Mouse (Mus musculus): ENCODE measurements around the gene Tef. TPM values are rescaled to one million over a fixed set of nuclear protein-coding genes. Genes with fewer than 3 reads are reported as not detected.

Gene Tef
- 22.9 TPM for polyA plus RNA-seq (2014; fragmentation: Illumina TruSeq; extraction: RNeasy Lipid Tissue Mini Kit (QIAGEN cat#74804); ENCODE audit: low read depth, low replicate concordance)

GRCm38 (mm10) chr15:81802001-81802890, at the start of gene Tef:
Gene Tef (plus strand): TSS chr15:81802421.

GRCm38 (mm10) chr15:81858517-81859329, 56.5 kb downstream of the Tef start, which contains the start of gene Tob2:
Gene Tob2 (minus strand): TSS chr15:81858796.

GRCm38 (mm10) chr15:81871604-81872261, 69.5 kb downstream of the Tef start, which contains the start of gene Phf5a:
Gene Phf5a (minus strand): TSS chr15:81871911.

GRCm38 (mm10) chr15:81872262-81873136, 70.3 kb downstream of the Tef start, which contains the start of gene Aco2:
Gene Aco2 (plus strand): TSS chr15:81872309.

Other genes starting within 250 kb of the Tef start
- gene Ep300, start 217.1 kb upstream of the Tef start, polyA plus RNA-seq (2014; fragmentation: Illumina TruSeq; extraction: RNeasy Lipid Tissue Mini Kit (QIAGEN cat#74804); ENCODE audit: low read depth, low replicate concordance), result 16.8 TPM
- gene L3mbtl2, start 138.5 kb upstream of the Tef start, polyA plus RNA-seq (2014; fragmentation: Illumina TruSeq; extraction: RNeasy Lipid Tissue Mini Kit (QIAGEN cat#74804); ENCODE audit: low read depth, low replicate concordance), result 1.6 TPM
- not detected for gene Chadl, start 105.1 kb upstream of the Tef start, polyA plus RNA-seq (2014; fragmentation: Illumina TruSeq; extraction: RNeasy Lipid Tissue Mini Kit (QIAGEN cat#74804); ENCODE audit: low read depth, low replicate concordance)
- gene Zc3h7b, start 57.4 kb upstream of the Tef start, polyA plus RNA-seq (2014; fragmentation: Illumina TruSeq; extraction: RNeasy Lipid Tissue Mini Kit (QIAGEN cat#74804); ENCODE audit: low read depth, low replicate concordance), result 5.0 TPM
- 5.5 TPM for gene Rangap1, start 56.9 kb upstream of the Tef start, polyA plus RNA-seq (2014; fragmentation: Illumina TruSeq; extraction: RNeasy Lipid Tissue Mini Kit (QIAGEN cat#74804); ENCODE audit: low read depth, low replicate concordance)
- gene Tob2, start 56.4 kb downstream of the Tef start, polyA plus RNA-seq (2014; fragmentation: Illumina TruSeq; extraction: RNeasy Lipid Tissue Mini Kit (QIAGEN cat#74804); ENCODE audit: low read depth, low replicate concordance), result 7.5 TPM
- gene Phf5a, start 69.5 kb downstream of the Tef start, polyA plus RNA-seq (2014; fragmentation: Illumina TruSeq; extraction: RNeasy Lipid Tissue Mini Kit (QIAGEN cat#74804); ENCODE audit: low read depth, low replicate concordance), result 15.0 TPM
- gene Aco2, start 69.9 kb downstream of the Tef start, polyA plus RNA-seq (2014; fragmentation: Illumina TruSeq; extraction: RNeasy Lipid Tissue Mini Kit (QIAGEN cat#74804); ENCODE audit: low read depth, low replicate concordance), result 36.3 TPM
- 0.64 TPM for gene Polr3h, start 123.8 kb downstream of the Tef start, polyA plus RNA-seq (2014; fragmentation: Illumina TruSeq; extraction: RNeasy Lipid Tissue Mini Kit (QIAGEN cat#74804); ENCODE audit: low read depth, low replicate concordance)
- not detected for gene Csdc2, start 134.3 kb downstream of the Tef start, polyA plus RNA-seq (2014; fragmentation: Illumina TruSeq; extraction: RNeasy Lipid Tissue Mini Kit (QIAGEN cat#74804); ENCODE audit: low read depth, low replicate concordance)
- gene Pmm1, start 158.5 kb downstream of the Tef start, polyA plus RNA-seq (2014; fragmentation: Illumina TruSeq; extraction: RNeasy Lipid Tissue Mini Kit (QIAGEN cat#74804); ENCODE audit: low read depth, low replicate concordance), result not detected
- not detected for gene 1700029P11Rik, start 178.1 kb downstream of the Tef start, polyA plus RNA-seq (2014; fragmentation: Illumina TruSeq; extraction: RNeasy Lipid Tissue Mini Kit (QIAGEN cat#74804); ENCODE audit: low read depth, low replicate concordance)
- gene Xrcc6, start 185.4 kb downstream of the Tef start, polyA plus RNA-seq (2014; fragmentation: Illumina TruSeq; extraction: RNeasy Lipid Tissue Mini Kit (QIAGEN cat#74804); ENCODE audit: low read depth, low replicate concordance), result 50.5 TPM
- gene Desi1, start 231.4 kb downstream of the Tef start, polyA plus RNA-seq (2014; fragmentation: Illumina TruSeq; extraction: RNeasy Lipid Tissue Mini Kit (QIAGEN cat#74804); ENCODE audit: low read depth, low replicate concordance), result 14.6 TPM
- gene Snu13, start 245.2 kb downstream of the Tef start, polyA plus RNA-seq (2014; fragmentation: Illumina TruSeq; extraction: RNeasy Lipid Tissue Mini Kit (QIAGEN cat#74804); ENCODE audit: low read depth, low replicate concordance), result 117 TPM

All from liver, adult 10 weeks (tissue).